Mouse (Mus musculus): ENCODE data around the gene Gzmm.

The Gzmm gene

GRCm38 (mm10) chr10:79729357-79729965, 40.6 kb downstream of the Gzmm start:
- peak; percentile 70 to 73 for DNase-seq

- DNase-seq, result peak; percentile 60 to 70
Observed at GRCm38 (mm10) chr10:79732500-79732899, 43.7 kb downstream of the Gzmm start.

- DNase-seq, result no peak
Observed at GRCm38 (mm10) chr10:79733847-79734246, 45.0 kb downstream of the Gzmm start.

GRCm38 (mm10) chr10:79735361-79735760, 46.5 kb downstream of the Gzmm start:
- peak in 1 of 2 experiments; percentile 60 for DNase-seq

- DNase-seq, result peak in 1 of 2 experiments; percentile 48
Observed at GRCm38 (mm10) chr10:79736706-79737105, 47.9 kb downstream of the Gzmm start.

- peak in 1 of 2 experiments; percentile 64 for DNase-seq
Observed at GRCm38 (mm10) chr10:79738259-79738658, 49.4 kb downstream of the Gzmm start.

- peak in 1 of 2 experiments; percentile 38 for DNase-seq
Observed at GRCm38 (mm10) chr10:79739234-79739633, 50.4 kb downstream of the Gzmm start.

GRCm38 (mm10) chr10:79740863-79741262, 52.0 kb downstream of the Gzmm start:
- DNase-seq, result peak in 1 of 2 experiments; percentile 42

GRCm38 (mm10) chr10:79743161-79743560, 54.3 kb downstream of the Gzmm start:
- peak; percentile 61 to 64 for DNase-seq

- peak; percentile 80 to 83 for DNase-seq
Observed at GRCm38 (mm10) chr10:79743650-79744365, 55.0 kb downstream of the Gzmm start.
